Mouse (Mus musculus): ENCODE measurements around the gene Gad2. TPM values are rescaled to one million over a fixed set of nuclear protein-coding genes. Genes with fewer than 3 reads are reported as not detected.
"Not testable (repeated sequence)": the region's sequence is repeated elsewhere in the genome, so short reads cannot be mapped to it uniquely, and the experiment has no call there.

Gene Gad2
- total RNA-seq (2022), result under 1 TPM in 3 of 4 experiments, not detected in 1; 0.12 to 0.86 (median 0.17) TPM

GRCm38 (mm10) chr2:22621828-22622731 is at the start of gene Gad2:
Gad2 (plus strand) TSS chr2:22622205.
- no peak for DNase-seq

GRCm38 (mm10) chr2:22587469-22588169 is 34.4 kb upstream of the Gad2 start:
- DNase-seq, result not testable (repeated sequence)

DNA sequence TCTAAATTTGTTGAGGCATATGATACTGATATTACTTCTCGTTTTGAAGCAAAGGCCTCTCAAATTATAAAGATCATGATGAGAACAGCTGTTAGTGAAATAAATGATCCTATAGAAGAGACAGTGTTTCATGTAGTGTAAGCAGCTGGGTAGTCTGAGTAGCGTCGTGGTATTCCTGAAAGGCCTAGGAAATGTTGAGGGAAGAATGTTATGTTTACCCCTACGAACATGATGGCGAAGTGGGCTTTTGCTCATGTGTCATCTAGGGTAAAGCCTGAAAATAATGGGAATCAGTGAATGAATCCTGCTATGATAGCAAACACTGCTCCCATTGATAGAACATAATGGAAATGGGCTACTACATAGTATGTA is 33.8 kb upstream of the Gad2 start:
- not testable (repeated sequence) for DNase-seq

DNA sequence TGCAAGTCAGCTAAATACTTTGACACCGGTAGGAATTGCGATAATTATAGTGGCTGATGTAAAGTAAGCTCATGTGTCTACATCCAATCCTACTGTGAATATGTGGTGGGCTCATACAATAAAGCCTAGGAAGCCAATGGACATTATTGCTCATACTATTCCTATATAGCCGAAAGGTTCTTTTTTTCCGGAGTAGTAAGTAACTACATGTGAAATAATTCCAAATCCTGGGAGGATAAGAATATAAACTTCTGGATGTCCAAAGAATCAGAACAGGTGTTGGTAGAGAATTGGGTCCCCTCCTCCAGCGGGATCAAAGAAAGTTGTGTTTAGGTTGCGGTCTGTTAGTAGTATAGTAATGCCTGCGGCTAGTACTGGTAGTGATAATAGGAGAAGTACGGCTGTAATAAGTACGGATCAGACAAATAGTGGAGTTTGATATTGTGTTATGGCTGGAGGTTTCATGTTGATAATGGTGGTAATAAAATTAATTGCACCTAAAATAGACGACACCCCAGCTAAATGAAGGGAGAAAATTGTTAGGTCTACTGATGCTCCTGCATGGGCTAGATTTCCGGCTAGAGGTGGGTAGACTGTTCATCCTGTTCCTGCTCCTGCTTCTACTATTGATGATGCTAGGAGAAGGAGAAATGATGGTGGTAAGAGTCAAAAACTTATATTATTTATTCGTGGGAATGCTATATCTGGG is 33.2 kb upstream of the Gad2 start:
- not testable (repeated sequence) for DNase-seq

GRCm38 (mm10) chr2:22589382-22590205 is 32.4 kb upstream of the Gad2 start:
- DNase-seq, result not testable (repeated sequence)

GRCm38 (mm10) chr2:22590206-22590490 is 31.9 kb upstream of the Gad2 start:
- DNase-seq, result no peak

DNA sequence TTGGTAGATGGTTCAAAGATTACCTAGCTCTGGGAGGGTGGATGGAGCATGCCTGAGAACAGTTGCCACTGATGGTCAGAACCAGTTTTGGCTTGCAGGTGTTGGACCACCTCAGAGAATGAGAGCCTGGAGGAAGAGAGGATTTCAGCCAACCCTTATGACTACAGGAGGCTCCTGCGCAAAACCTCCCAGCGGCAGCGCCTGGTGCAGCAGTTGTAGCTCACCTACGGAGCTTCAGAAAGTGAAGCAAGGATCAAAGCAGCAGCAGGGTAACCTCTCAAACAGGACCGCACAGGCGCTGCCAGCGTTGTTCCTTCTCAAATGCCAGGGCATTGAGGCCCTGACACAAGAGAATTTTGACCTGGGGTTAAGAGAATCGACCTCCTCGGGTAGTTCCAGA is 4.1 kb upstream of the Gad2 start:
- no peak for DNase-seq

- DNase-seq, result no peak
Measured at GRCm38 (mm10) chr2:22619416-22619815, 2.6 kb upstream of the Gad2 start.

DNA sequence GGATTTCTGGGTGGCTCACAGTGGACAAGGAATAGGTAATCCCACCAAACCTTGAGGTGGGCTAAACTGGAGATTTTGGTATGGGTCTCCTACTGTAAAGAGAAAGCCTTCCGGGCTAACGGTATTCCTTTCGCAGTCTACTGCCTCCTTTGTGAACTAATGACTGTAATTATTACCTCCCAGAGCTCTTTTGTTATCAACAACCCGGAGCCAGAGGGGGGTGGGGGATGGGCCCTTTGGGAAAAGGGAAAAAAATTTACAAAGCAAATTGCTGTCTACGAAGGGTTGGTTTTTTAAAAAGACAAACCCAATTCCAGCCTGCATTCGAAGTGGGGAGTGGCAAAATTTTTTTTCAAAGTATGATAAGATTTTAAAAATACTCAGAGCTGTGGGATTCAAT is 2.0 kb upstream of the Gad2 start:
- no peak for DNase-seq

DNA sequence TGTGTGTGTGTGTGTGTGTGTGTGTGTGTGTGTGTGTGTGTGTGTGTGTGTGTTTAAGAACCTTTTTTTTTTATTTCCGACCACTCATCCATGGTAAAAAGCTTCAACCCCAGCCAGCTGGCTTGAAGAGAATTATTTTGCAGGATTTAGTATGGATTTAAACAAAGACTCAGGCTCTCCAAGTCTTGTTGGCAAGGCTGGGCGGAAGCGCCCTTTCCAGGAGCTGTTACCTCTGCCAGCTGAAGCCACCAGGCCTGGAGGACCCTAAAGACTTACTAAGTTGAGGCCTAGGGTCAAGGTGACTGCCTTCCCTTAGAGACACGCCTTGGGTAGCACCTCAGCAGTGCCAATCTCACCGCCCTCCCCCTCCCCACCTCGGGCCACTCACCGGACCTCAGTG is 1.5 kb upstream of the Gad2 start:
- DNase-seq, result no peak

- no peak for DNase-seq
Measured at GRCm38 (mm10) chr2:22620978-22621827, 802 bp upstream of the Gad2 start.

GRCm38 (mm10) chr2:22623111-22624070 is 1.4 kb downstream of the Gad2 start:
- no peak for DNase-seq

DNA sequence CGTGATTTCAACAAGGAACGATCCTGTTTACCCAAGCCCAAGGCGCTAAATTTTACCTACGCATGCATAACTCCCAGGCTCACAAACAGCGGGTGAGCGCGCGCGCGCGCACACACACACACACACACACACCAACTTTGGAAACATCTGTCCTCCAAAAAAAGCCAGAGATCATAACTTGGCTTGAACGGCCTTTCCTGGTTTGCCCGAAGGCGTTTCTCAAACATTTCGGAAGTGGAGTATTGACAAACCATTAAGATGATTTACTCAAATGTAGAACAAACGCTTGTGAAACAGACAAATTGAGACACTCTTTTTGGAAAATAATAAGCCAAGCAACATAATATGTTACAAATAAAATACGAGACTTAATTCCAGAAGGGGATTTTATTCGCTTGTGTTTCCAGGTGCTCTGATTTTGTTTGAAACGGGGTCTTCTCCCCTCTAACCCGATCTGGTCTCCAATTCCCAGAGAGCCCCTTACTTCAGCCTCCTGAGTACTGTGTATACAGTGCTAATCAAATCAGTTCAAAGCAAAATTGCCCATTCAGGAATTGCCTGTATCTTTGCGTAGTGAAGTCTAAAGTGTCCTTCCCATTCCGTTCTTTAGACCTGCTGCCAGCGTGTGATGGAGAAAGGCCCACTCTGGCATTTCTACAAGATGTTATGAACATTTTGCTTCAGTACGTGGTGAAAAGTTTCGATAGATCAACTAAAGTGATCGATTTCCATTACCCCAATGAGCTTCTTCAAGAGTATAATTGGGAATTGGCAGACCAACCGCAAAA is 2.4 kb downstream of the Gad2 start:
- no peak for DNase-seq

- DNase-seq, result no peak
Measured at GRCm38 (mm10) chr2:22625096-22625960, 3.3 kb downstream of the Gad2 start.

DNA sequence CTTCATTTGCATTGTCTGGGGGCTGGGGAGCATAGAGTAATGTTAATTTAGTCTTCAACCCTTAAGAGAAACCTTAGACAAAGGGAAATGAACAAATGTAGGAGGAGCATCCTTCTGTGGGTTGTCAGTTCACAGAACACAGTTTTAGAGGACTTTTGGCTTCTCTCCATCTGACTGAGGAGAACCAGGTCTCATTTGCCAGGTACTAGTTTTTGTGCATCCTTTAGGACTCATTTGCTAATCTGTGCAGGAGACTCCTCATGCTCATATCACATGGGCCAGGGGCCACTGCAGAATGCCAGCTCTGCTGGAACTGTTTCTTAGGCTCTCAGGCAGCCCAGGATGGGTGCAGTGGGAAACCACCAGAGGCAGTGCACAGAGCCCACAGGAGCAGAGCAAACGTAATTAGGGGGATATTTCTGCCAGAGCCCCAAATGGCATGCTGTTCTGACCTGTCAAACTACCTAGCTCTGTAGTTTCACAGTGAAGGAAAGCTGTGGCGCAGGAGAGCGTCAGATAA is 5.2 kb downstream of the Gad2 start:
- DNase-seq, result no peak

DNA sequence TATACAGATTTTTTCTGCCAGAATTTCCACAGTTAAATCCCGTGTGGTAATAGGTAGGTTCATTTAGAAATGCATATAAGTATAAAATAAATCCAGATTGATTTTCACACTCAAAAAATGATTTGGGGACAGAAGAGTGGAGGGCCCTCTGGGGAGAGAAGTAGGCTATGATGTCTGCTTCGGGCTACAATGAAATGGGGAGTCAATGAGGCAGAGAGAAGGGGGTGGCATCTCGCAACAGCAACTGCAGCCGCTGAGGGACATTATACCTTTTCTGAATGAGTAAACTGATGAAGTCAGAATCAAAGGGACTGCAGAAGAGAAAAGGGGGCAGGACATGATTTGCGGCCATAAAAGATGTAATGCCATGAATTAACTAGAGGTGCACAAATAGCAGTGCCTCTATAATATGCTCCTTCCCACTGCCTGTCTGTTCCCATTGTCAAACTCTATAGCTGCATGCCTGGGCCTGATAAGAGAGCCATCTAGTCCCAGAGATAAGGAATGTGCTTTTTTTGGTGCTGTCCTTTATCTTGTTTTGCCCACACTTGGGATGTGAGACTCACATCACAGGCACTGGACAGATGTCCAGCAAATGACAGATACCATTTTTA is 5.9 kb downstream of the Gad2 start:
- DNase-seq, result no peak

GRCm38 (mm10) chr2:22634766-22635165 is 12.8 kb downstream of the Gad2 start:
- no peak for DNase-seq

- no peak for DNase-seq
Measured at GRCm38 (mm10) chr2:22646134-22646533, 24.1 kb downstream of the Gad2 start.
